Mouse (Mus musculus): ENCODE measurements around the gene Ccnb1. TPM values are rescaled to one million over a fixed set of nuclear protein-coding genes. Genes with fewer than 3 reads are reported as not detected.

Gene Ccnb1
- polyA plus RNA-seq, 1 experiment, result 11.2 TPM

GRCm38 (mm10) chr13:100730861-100731176 is 55.6 kb downstream of the Ccnb1 start, which contains the start of gene Cdk7:
Cdk7 (minus strand) TSS chr13:100730939.
- Histone ChIP-seq H3K27ac (ENCODE audit: insufficient read depth, low read depth, low read length) (peak within 1 kb of the TSS; percentile 53), H3K4me1 (ENCODE audit: control insufficient read depth, insufficient read depth, insufficient read length, low read length) (peaks cover 2% of the 10 kb centered on the region; the same call in 1 of the 2 replicates), H3K27me3 (ENCODE audit: control insufficient read depth, insufficient read depth, low read length) (no peaks in the 10 kb centered on the region), H3K4me3 (ENCODE audit: low read depth, low read length) (peak within 1 kb of the TSS; percentile 88), H3K36me3 (ENCODE audit: control insufficient read depth, insufficient read depth, low read length) (peaks cover 13% of the 10 kb centered on the region)
- under 1% methylated on average over 19 of the region's 19 CpGs for WGBS
- TF ChIP-seq POLR2A (IDR thresholded peaks at IDR 0.05; ENCODE audit: low read depth, low read length) (peak; percentile 27; the same call in 1 of the 2 replicates), CTCF (IDR thresholded peaks at IDR 0.05; ENCODE audit: extremely low read depth, insufficient read length, insufficient replicate concordance, low read depth, low read length) (no peak)

GRCm38 (mm10) chr13:100730153-100730860 is 56.1 kb downstream of the Ccnb1 start:
- peaks cover 13% of the 10 kb centered on the region for H3K36me3 ChIP-seq (ENCODE audit: control insufficient read depth, insufficient read depth, low read length)
- WGBS, result under 1% methylated on average over 30 of the region's 30 CpGs
- peaks cover 2% of the 10 kb centered on the region; the same call in 1 of the 2 replicates for H3K4me1 ChIP-seq (ENCODE audit: control insufficient read depth, insufficient read depth, insufficient read length, low read length)
- TF ChIP-seq POLR2A (IDR thresholded peaks at IDR 0.05; ENCODE audit: low read depth, low read length) (no peak), CTCF (IDR thresholded peaks at IDR 0.05; ENCODE audit: extremely low read depth, insufficient read length, insufficient replicate concordance, low read depth, low read length) (no peak)
- H3K27me3 ChIP-seq (ENCODE audit: control insufficient read depth, insufficient read depth, low read length), result no peaks in the 10 kb centered on the region
- H3K4me3 ChIP-seq (ENCODE audit: low read depth, low read length), result peak overlapping the region; percentile 88
- H3K27ac ChIP-seq (ENCODE audit: insufficient read depth, low read depth, low read length), result peak overlapping the region; percentile 53

Other genes starting within 250 kb of the Ccnb1 start
- 7.4 and 23.3 TPM in 2 replicates for gene Ocln, start 233.9 kb downstream of the Ccnb1 start, polyA plus RNA-seq (2012; rRNA removed)
- 8.0 and 18.3 TPM in 2 replicates for gene Marveld2, start 169.6 kb downstream of the Ccnb1 start, polyA plus RNA-seq (2012; rRNA removed)
- 5.5 and 10.0 TPM in 2 replicates for gene Ak6, start 135.6 kb downstream of the Ccnb1 start, polyA plus RNA-seq (2012; rRNA removed)
- gene Rad17, start 135.5 kb downstream of the Ccnb1 start, polyA plus RNA-seq (2012; rRNA removed), result 0.42 and 0.75 TPM in 2 replicates
- gene Taf9, start 135.0 kb downstream of the Ccnb1 start, polyA plus RNA-seq (2012; rRNA removed), result 0.13 and 0.63 TPM in 2 replicates
- gene Ccdc125, start 116.9 kb downstream of the Ccnb1 start, polyA plus RNA-seq (2012; rRNA removed), result 0.39 and 0.41 TPM in 2 replicates
- gene Cdk7, start 55.6 kb downstream of the Ccnb1 start, polyA plus RNA-seq (2012; rRNA removed), result 2.9 and 6.9 TPM in 2 replicates
- gene Mrps36, start 41.9 kb downstream of the Ccnb1 start, polyA plus RNA-seq (2012; rRNA removed), result 28.9 and 50.7 TPM in 2 replicates
- gene Cenph, start 10.7 kb downstream of the Ccnb1 start, polyA plus RNA-seq (2012; rRNA removed), result 0.33 TPM in 1 of 2 replicates, not detected in the other
- 14.0 and 24.7 TPM in 2 replicates for gene Slc30a5, start 46.9 kb upstream of the Ccnb1 start, polyA plus RNA-seq (2012; rRNA removed)